Mouse (Mus musculus) stomach, embryonic 14.5 days (tissue): ENCODE measurements around the gene Camk2d. TPM values are rescaled to one million over a fixed set of nuclear protein-coding genes. Genes with fewer than 3 reads are reported as not detected.

Source experiments
- ATAC-seq: fragments of 200-750 bp; cut with Nextera tagmentation; 2 replicates; pipeline ENCODE4 v1.8.0; 2017; ENCODE audit warnings: low read depth, moderate TSS enrichment; ENCODE audit not compliant: insufficient number of reproducible peaks, insufficient read depth, low FRiP score
- H3K27ac ChIP-seq: fragments of 300-500 bp; sonication (generic); 2 replicates; pipeline ENCODE4 v1.5.1; 2014; ENCODE audit warnings: mild to moderate bottlenecking, low read length, moderate library complexity, mixed read lengths
- H3K27me3 ChIP-seq: fragments of 300-500 bp; sonication (generic); 2 replicates; pipeline ENCODE4 v1.6.1; 2014; ENCODE audit warnings: low read length, control low read depth, mixed read lengths; ENCODE audit not compliant: control insufficient read depth, insufficient read depth
- H3K36me3 ChIP-seq: fragments of 300-500 bp; sonication (generic); 2 replicates; pipeline ENCODE4 v1.6.1; 2014; ENCODE audit warnings: mild to moderate bottlenecking, control low read depth, low read length, moderate library complexity, mixed read lengths; ENCODE audit not compliant: control insufficient read depth, insufficient read depth
- H3K4me1 ChIP-seq: fragments of 300-500 bp; sonication (generic); 2 replicates; pipeline ENCODE4 v1.6.1; 2014; ENCODE audit warnings: low read length, control low read depth, mixed read lengths; ENCODE audit not compliant: control insufficient read depth, insufficient read depth
- H3K4me2 ChIP-seq: fragments of 300-500 bp; sonication (generic); replicated peaks from 2 replicates; pipeline ENCODE4 v1.6.1; 2014; ENCODE audit warnings: low read depth, low read length, control low read depth
- H3K4me3 ChIP-seq: fragments of 300-500 bp; sonication (generic); 2 replicates; pipeline ENCODE4 v1.5.1; 2014; ENCODE audit warnings: low read depth, low read length, control low read depth
- H3K9ac ChIP-seq: fragments of 300-500 bp; sonication (generic); replicated peaks from 2 replicates; pipeline ENCODE4 v1.6.1; 2014; ENCODE audit warnings: low read depth, mild to moderate bottlenecking, control low read depth, low read length, moderate library complexity, mixed read lengths
- H3K9me3 ChIP-seq: fragments of 300-500 bp; sonication (generic); 2 replicates; pipeline ENCODE4 v1.6.1; 2016; ENCODE audit warnings: low read depth, low read length, control low read depth; ENCODE audit not compliant: control insufficient read depth
- WGBS: fragments of 180-500 bp; shearing (Covaris S2); extraction: QIAGEN DNeasy Blood & Tissue Kit; methylation state at CpG from one replicate; pipeline ENCODE4 v1.1.7; 2014; 5-methylcytosine and 5-hydroxymethylcytosine counted together
- polyA plus RNA-seq: library from polyadenylated mRNA; unstranded; fragments of >200 nt; fragmentation: Nextera tagmentation; extraction: Ambion mirVana; gene quantifications from 2 replicates; pipeline ENCODE4 v1.2.1, GENCODE M21; 2014

Gene Camk2d
- polyA plus RNA-seq, 1 experiment from 2014 or later, result 49.0 TPM

DNA sequence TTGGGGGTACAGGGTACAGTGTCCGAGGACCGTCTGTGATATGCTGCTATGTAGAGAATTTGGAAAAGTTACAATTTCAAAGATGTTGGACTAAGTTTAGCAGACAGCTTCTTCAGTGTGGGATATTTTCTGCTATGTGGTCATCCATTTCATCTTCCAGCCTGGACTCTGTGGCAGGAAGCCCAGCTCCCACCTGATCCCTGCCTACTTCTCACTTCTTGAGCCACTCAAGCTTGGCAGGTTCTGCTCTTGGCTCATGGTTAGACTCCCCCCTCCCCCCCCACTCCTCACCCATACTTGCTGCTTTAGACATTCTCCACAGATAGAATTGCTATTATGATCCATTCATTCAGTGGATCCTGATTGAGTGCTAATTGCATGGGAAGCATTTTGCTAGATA lies 141.0 kb downstream of the Camk2d start:
- Histone ChIP-seq H3K4me1 (no peaks in the 10 kb centered on the region), H3K9ac (no peak overlapping the region), H3K36me3 (no peaks in the 10 kb centered on the region), H3K27ac (no peak overlapping the region), H3K4me3 (no peak overlapping the region), H3K4me2 (no peak overlapping the region), H3K27me3 (no peaks in the 10 kb centered on the region), H3K9me3 (no peaks in the 10 kb centered on the region)
- WGBS, result 92% methylated on average over 2 of the region's 2 CpGs
- no peak for ATAC-seq

GRCm38 (mm10) chr3:126740146-126740545 lies 144.0 kb downstream of the Camk2d start:
- ATAC-seq, result no peak
- Histone ChIP-seq H3K4me1 (no peaks in the 10 kb centered on the region), H3K27me3 (no peaks in the 10 kb centered on the region), H3K4me2 (no peak overlapping the region), H3K27ac (no peak overlapping the region), H3K36me3 (no peaks in the 10 kb centered on the region), H3K9me3 (no peaks in the 10 kb centered on the region), H3K9ac (no peak overlapping the region), H3K4me3 (no peak overlapping the region)
- 84% methylated on average over 1 of the region's 1 CpGs for WGBS

- no peak for ATAC-seq
- Histone ChIP-seq H3K27ac (no peak overlapping the region), H3K4me3 (no peak overlapping the region), H3K9ac (no peak overlapping the region), H3K27me3 (no peaks in the 10 kb centered on the region), H3K4me1 (no peaks in the 10 kb centered on the region), H3K4me2 (no peak overlapping the region), H3K36me3 (no peaks in the 10 kb centered on the region), H3K9me3 (no peaks in the 10 kb centered on the region)
- 76% methylated on average over 3 of the region's 3 CpGs for WGBS
These were observed 148.5 kb downstream of the Camk2d start for GRCm38 (mm10) chr3:126744432-126745133.

GRCm38 (mm10) chr3:126746148-126746803 lies 150.2 kb downstream of the Camk2d start:
- Histone ChIP-seq H3K27me3 (no peaks in the 10 kb centered on the region), H3K4me2 (no peak overlapping the region), H3K36me3 (no peaks in the 10 kb centered on the region), H3K9ac (no peak overlapping the region), H3K9me3 (no peaks in the 10 kb centered on the region), H3K27ac (no peak overlapping the region), H3K4me1 (no peaks in the 10 kb centered on the region), H3K4me3 (no peak overlapping the region)
- 65% methylated on average over 11 of the region's 11 CpGs for WGBS
- no peak for ATAC-seq

DNA sequence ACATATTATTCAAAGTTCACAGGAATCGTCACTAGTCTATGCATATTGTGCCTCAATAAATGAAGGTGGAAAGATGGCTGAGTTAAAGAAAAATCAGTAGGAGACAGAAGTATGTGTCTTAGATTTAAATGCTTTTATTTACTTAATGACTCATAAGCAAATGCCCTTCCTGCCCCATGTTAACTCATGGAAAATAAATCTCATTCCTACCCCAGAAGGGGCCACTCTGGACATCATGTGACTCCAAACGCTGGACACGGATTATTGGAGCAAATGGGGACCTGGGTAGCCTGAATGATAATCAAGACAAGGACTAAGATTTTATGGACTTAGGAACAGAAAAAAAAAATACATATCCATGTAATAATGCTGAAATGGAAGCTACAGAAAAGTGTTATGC lies 151.5 kb downstream of the Camk2d start:
- Histone ChIP-seq H3K9ac (no peak overlapping the region), H3K27me3 (no peaks in the 10 kb centered on the region), H3K4me3 (no peak overlapping the region), H3K36me3 (no peaks in the 10 kb centered on the region), H3K27ac (no peak overlapping the region), H3K9me3 (no peaks in the 10 kb centered on the region), H3K4me1 (no peaks in the 10 kb centered on the region), H3K4me2 (no peak overlapping the region)
- no peak for ATAC-seq
- 68% methylated on average over 3 of the region's 3 CpGs for WGBS

GRCm38 (mm10) chr3:126751377-126752098 lies 155.4 kb downstream of the Camk2d start:
- no peaks in the 10 kb centered on the region for H3K27me3 ChIP-seq
- 69% methylated on average over 7 of the region's 7 CpGs for WGBS
- no peak overlapping the region for H3K27ac ChIP-seq
- ATAC-seq, result no peak
- no peaks in the 10 kb centered on the region for H3K9me3 ChIP-seq
- no peak overlapping the region for H3K9ac ChIP-seq
- no peaks in the 10 kb centered on the region for H3K4me1 ChIP-seq
- H3K36me3 ChIP-seq, result no peaks in the 10 kb centered on the region
- H3K4me2 ChIP-seq, result no peak overlapping the region
- no peak overlapping the region for H3K4me3 ChIP-seq

DNA sequence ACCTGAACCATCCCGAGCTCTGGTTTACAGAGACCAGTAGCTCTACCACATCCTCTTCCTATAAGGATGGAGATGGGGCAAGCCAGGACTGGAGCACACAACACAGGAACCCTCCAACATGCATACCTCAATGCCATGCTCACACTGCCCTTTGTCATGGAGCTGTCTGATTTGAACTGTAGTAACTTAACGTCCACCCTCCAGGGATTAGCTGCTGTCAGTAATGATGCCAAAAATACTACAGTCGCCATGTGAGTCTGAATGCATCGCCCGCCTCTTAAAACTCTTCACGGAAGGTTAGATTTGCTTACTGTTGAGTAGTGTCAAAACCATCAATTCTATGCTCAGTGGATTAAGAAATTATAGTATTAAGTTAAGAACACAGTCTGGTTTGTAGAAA lies 156.9 kb downstream of the Camk2d start:
- Histone ChIP-seq H3K9ac (no peak overlapping the region), H3K4me2 (no peak overlapping the region), H3K9me3 (no peaks in the 10 kb centered on the region), H3K27ac (no peak overlapping the region), H3K36me3 (no peaks in the 10 kb centered on the region), H3K4me1 (no peaks in the 10 kb centered on the region), H3K4me3 (no peak overlapping the region), H3K27me3 (no peaks in the 10 kb centered on the region)
- 87% methylated on average over 6 of the region's 6 CpGs for WGBS
- ATAC-seq, result no peak

DNA sequence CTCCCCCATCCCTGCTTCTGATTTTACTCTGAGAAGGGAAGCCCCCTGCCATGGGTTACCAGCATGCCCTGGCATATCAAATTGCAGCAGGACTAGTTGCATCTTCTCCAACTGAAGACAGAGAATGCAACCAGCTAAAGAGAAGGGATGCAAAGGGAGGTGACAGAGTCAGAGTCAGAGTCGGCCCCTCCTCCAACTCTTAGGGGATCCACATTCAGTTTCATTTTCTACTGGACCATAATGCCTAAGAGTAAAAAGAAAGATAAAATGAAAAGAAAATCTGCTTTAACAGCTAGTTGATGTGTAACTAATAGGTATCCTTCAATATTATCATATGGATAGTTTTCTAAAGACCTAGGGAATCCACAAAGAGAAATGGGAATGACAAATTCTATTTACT lies 162.3 kb downstream of the Camk2d start:
- no peak overlapping the region for H3K27ac ChIP-seq
- no peak overlapping the region for H3K9ac ChIP-seq
- H3K4me2 ChIP-seq, result no peak overlapping the region
- no peak for ATAC-seq
- H3K36me3 ChIP-seq, result no peaks in the 10 kb centered on the region
- H3K4me3 ChIP-seq, result no peak overlapping the region
- H3K9me3 ChIP-seq, result no peaks in the 10 kb centered on the region
- no peaks in the 10 kb centered on the region for H3K27me3 ChIP-seq
- H3K4me1 ChIP-seq, result no peaks in the 10 kb centered on the region
- 81% methylated on average over 1 of the region's 1 CpGs for WGBS
